Mouse (Mus musculus): ENCODE data around the gene Exoc3.
A peak's percentile ranks its signal among the peaks of the same experiment; 100 is the strongest.

Gene Exoc3

DNA sequence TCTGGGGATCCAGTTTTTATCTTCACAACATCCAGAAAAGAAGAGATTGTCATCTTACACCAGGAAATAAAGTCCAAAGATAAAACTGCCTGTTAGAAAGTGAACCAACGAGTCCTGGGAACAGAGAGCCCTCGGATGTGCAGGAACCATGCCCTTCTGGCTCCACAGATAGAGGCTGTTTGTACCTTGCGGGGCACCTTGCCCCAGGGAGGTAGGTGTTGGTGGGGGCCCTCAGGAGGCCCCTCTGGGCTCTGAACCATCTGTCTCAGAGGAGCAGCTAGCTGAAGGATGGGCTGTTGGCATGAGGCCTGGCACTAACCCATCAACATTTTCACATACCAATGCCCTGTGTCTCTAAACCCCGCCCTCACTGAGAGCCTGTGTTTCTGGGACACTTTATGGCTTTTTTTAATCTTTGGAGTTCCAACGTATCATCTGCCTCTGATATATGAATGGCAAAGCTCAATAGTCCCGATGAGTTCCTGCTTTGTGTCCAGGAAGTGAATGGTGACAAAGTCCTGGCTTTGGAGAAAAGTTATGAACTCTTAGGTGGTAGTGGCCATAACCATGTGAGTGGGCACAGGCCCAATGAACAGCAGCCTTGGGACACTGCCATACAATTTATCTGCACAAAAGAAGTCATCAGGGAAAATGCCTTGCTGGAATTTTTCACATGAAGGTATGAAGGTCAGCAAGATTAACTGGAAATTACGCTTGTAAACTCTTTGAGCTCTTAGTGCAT is 69.5 kb downstream of the Exoc3 start:
- no peak for DNase-seq (ENCODE audit: low spot score)

DNA sequence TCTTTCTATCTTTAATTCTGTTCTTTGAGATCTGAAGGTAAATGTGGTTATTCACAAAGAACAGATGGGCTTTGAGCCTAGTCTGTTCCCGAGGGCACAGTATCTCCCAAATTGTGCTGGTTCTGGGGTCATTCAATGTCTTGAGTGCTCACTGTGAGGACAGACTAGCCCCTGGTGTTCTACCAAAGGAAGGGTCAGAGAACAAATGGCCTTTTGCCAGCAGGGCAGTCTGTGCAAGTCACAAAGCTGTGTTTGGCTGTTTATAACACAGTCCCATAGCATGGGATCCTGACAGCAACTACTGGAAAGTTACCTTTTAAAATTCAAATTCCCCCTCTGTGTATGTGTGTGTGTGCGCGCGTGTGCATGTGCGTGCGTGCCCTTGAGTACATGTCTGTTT is 78.6 kb downstream of the Exoc3 start:
- no peak for DNase-seq (ENCODE audit: low spot score)

DNA sequence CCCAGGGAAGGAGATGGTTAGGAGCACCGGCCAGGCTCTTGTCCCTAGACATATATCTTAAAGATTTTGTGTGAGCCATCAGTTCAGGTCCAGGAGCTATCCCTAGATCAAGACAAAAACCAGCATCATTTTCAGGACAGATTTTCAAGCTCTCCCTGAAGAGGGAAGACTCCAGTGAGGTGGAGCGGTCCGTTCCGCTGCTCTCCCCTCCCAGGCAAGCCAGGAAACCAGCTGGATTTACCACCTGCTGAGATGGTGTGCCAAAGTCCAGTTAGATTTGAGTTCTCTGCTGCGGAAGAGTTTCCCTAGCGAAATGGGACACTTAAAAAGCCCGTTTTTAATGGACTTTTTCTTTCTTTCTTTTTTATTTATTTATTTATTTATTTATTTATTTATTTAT is 81.0 kb downstream of the Exoc3 start:
- DNase-seq (ENCODE audit: low spot score) = no peak

DNA sequence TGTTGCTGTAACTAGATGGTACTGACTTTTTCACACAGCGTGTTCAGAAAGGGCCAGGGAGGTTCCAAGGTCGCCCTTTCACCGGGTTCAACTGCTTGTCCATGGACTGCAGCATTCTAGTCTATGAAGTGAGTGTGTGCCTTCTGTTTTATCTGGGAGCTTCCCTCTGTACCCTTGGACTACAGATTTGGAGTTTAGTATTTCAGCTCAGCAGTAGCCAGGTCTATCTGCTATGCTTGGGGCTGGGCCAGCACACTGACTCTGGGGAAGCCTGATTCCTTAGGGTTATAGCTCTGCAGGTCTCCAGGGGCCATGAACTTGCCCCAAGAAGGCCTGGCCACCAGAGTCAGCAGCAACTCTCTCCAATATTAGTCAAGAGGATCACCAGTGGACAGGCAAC is 85.9 kb downstream of the Exoc3 start:
- no peak for DNase-seq (ENCODE audit: low spot score)

GRCm38 (mm10) chr13:74121795-74122330 is 86.7 kb downstream of the Exoc3 start:
- no peak for DNase-seq (ENCODE audit: low spot score)

DNA sequence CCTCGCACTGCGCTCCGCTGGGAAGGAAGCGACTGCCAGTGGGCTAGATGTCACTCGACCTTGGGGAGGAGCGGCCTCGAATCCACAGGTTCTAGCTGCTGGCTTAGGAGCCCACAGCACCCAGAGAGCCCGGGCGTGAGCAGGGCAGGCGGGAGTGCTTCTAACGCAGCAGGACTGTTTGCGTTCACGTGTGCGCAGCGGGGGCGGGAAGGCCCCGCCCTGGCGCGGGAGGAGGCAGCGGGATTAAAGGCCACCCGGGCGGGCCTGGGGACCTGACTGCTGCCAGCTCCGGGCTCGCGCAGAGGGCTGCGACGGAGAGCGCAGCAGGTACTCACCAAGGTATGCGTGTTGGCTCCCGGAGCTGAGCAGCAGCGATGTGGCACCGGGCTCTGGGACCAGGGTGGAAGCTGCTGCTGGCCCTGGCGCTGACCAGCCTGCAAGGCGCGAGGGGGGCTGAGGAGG is 87.4 kb downstream of the Exoc3 start, which contains the start of gene Slc9a3:
Slc9a3 (plus strand) TSS at position 317 of the 462 bp plus-strand sequence.
- peak; percentile 33 for DNase-seq (ENCODE audit: low spot score)

All from embryo, embryonic 10.5 days (tissue).